Mouse (Mus musculus) myocyte (in vitro differentiated cells): ENCODE measurements at regions not wholly inside any gene's neighbourhood (a gene's known extent, or its start where the extent isn't known, plus 50 kb on each side); places are given as distances from the start of the nearest gene placed in this dataset.
A peak's percentile ranks its signal among the peaks of the same experiment; 100 is the strongest.

ENCODE experiments used
- H3K27me3 ChIP-seq: one replicate; pipeline ENCODE4 v1.6.1; 2011; ENCODE audit not compliant: control insufficient read depth, insufficient read depth, insufficient read length
- H3K36me3 ChIP-seq: one replicate; pipeline ENCODE4 v1.6.1; 2011; ENCODE audit not compliant: control insufficient read depth, insufficient read depth
- H3K4me2 ChIP-seq: one replicate; pipeline ENCODE4 v1.6.1; 2011; ENCODE audit warnings: low read depth, control low read depth
- H3K4me3 ChIP-seq: one replicate; pipeline ENCODE4 v1.5.1; 2011; ENCODE audit warnings: mild to moderate bottlenecking, control low read depth, moderate library complexity
- H3K79me2 ChIP-seq: one replicate; pipeline ENCODE4 v1.6.1; 2011; ENCODE audit not compliant: control insufficient read depth, insufficient read depth
- H3ac ChIP-seq: one replicate; pipeline ENCODE4 v1.6.1; 2011; ENCODE audit not compliant: control insufficient read depth, insufficient read length
- CEBPB ChIP-seq: IDR thresholded peaks from 2 replicates; pipeline ENCODE4 v1.6.1; 2011; ENCODE audit warnings: mild to moderate bottlenecking, moderate library complexity; ENCODE audit not compliant: poor library complexity, insufficient read depth, severe bottlenecking
- E2F4 ChIP-seq: IDR thresholded peaks from one replicate; pipeline ENCODE4 v1.6.1; 2011; ENCODE audit warnings: mild to moderate bottlenecking, control low read depth, moderate library complexity; ENCODE audit not compliant: insufficient read depth
- MAX ChIP-seq: IDR thresholded peaks from one replicate; pipeline ENCODE4 v1.6.1; 2011; ENCODE audit warnings: low read depth, mild to moderate bottlenecking, control low read depth
- MYOD1 ChIP-seq, 3 experiments: IDR thresholded peaks; one replicate each; pipeline ENCODE4 v1.6.1; 2011; ENCODE audit warnings: control low read depth in 2 of 3, low read depth in 2 of 3, mild to moderate bottlenecking in 2 of 3, moderate library complexity in 1 of 3; ENCODE audit not compliant: insufficient read length in 2 of 3, control insufficient read depth in 1 of 3
- MYOG ChIP-seq, 3 experiments: IDR thresholded peaks; one replicate each; pipeline ENCODE4 v1.6.1; 2011; ENCODE audit warnings: control low read depth in 2 of 3, low read depth in 2 of 3, mild to moderate bottlenecking in 2 of 3; ENCODE audit not compliant: insufficient read length in 2 of 3, control insufficient read depth in 1 of 3, insufficient read depth in 1 of 3
- POLR2A ChIP-seq: IDR thresholded peaks from one replicate; pipeline ENCODE4 v1.6.1; 2011; ENCODE audit warnings: low read depth, mild to moderate bottlenecking, control low read depth, moderate library complexity; ENCODE audit not compliant: insufficient read length
- POLR2AphosphoS2 ChIP-seq: IDR thresholded peaks from one replicate; pipeline ENCODE4 v1.6.1; 2011; ENCODE audit warnings: low read depth, control low read depth; ENCODE audit not compliant: insufficient read length
- REST ChIP-seq: IDR thresholded peaks from one replicate; pipeline ENCODE4 v1.6.1; 2011; ENCODE audit warnings: mild to moderate bottlenecking, control low read depth, moderate library complexity; ENCODE audit not compliant: insufficient read depth, insufficient read length
- SRF ChIP-seq: IDR thresholded peaks from one replicate; pipeline ENCODE4 v1.6.1; 2011; ENCODE audit warnings: low read depth; ENCODE audit not compliant: control insufficient read depth, insufficient read length
- TCF12 ChIP-seq: IDR thresholded peaks from one replicate; pipeline ENCODE4 v1.6.1; 2011; ENCODE audit warnings: mild to moderate bottlenecking, control low read depth; ENCODE audit not compliant: poor library complexity, insufficient read depth, severe bottlenecking
- TCF3 ChIP-seq: IDR thresholded peaks from one replicate; pipeline ENCODE4 v1.6.1; 2011; ENCODE audit warnings: low read depth, control low read depth; ENCODE audit not compliant: insufficient read length
- USF1 ChIP-seq: IDR thresholded peaks from one replicate; pipeline ENCODE4 v1.6.1; 2011; ENCODE audit warnings: low read depth, mild to moderate bottlenecking, control low read depth, moderate library complexity

- H3K79me2 ChIP-seq, result no peaks in the 10 kb centered on the region
- H3K36me3 ChIP-seq, result no peaks in the 10 kb centered on the region
- no peaks in the 10 kb centered on the region for H3K27me3 ChIP-seq
- H3K4me2 ChIP-seq, result no peak overlapping the region
- TF ChIP-seq MYOD1 (IDR thresholded peaks at IDR 0.05; ENCODE audit: control insufficient read depth in 1 of 3, insufficient read length in 2 of 3, low read depth in 2 of 3) (no peak), POLR2AphosphoS2 (no peak), E2F4 (no peak), MAX (no peak), TCF3 (no peak), MYOG (IDR thresholded peaks at IDR 0.05; ENCODE audit: control insufficient read depth in 1 of 3, insufficient read depth in 1 of 3, insufficient read length in 2 of 3, low read depth in 2 of 3) (no peak), CEBPB (no peak), USF1 (no peak), REST (no peak), SRF (no peak), TCF12 (no peak), POLR2A (no peak)
- no peak overlapping the region for H3ac ChIP-seq
- no peak overlapping the region for H3K4me3 ChIP-seq
Measured at GRCm38 (mm10) chr6:147686927-147687326, 211.3 kb downstream of the Ccdc91 start.

GRCm38 (mm10) chr6:147698255-147698654 is 222.6 kb downstream of the Ccdc91 start:
- no peaks in the 10 kb centered on the region for H3K79me2 ChIP-seq

GRCm38 (mm10) chr6:147699449-147699848 is 223.8 kb downstream of the Ccdc91 start:
- Histone ChIP-seq H3K36me3 (no peaks in the 10 kb centered on the region), H3K27me3 (no peaks in the 10 kb centered on the region), H3K4me3 (no peak overlapping the region), H3K4me2 (no peak overlapping the region), H3K79me2 (no peaks in the 10 kb centered on the region), H3ac (no peak overlapping the region)
- TF ChIP-seq MYOG (IDR thresholded peaks at IDR 0.05; ENCODE audit: control insufficient read depth in 1 of 3, insufficient read depth in 1 of 3, insufficient read length in 2 of 3, low read depth in 2 of 3) (no peak), MYOD1 (IDR thresholded peaks at IDR 0.05; ENCODE audit: control insufficient read depth in 1 of 3, insufficient read length in 2 of 3, low read depth in 2 of 3) (peak in 2 of 3 experiments; percentile 47 to 62)

More at GRCm38 (mm10) chr6:147698255-147698654, 222.6 kb downstream of the Ccdc91 start:
- TF ChIP-seq REST, result no peak
- TF ChIP-seq CEBPB, result no peak
- no peak for TF ChIP-seq TCF3
- no peak for TF ChIP-seq SRF
- TF ChIP-seq MYOG (IDR thresholded peaks at IDR 0.05; ENCODE audit: control insufficient read depth in 1 of 3, insufficient read depth in 1 of 3, insufficient read length in 2 of 3, low read depth in 2 of 3), result no peak
- TF ChIP-seq MYOD1 (IDR thresholded peaks at IDR 0.05; ENCODE audit: control insufficient read depth in 1 of 3, insufficient read length in 2 of 3, low read depth in 2 of 3), result no peak
- TF ChIP-seq TCF12, result no peak
- TF ChIP-seq USF1, result no peak
- no peak for TF ChIP-seq E2F4
- no peak for TF ChIP-seq MAX
- no peak for TF ChIP-seq POLR2AphosphoS2
- no peak for TF ChIP-seq POLR2A
- Histone ChIP-seq H3K4me3 (no peak overlapping the region), H3K4me2 (no peak overlapping the region), H3ac (no peak overlapping the region), H3K36me3 (no peaks in the 10 kb centered on the region), H3K27me3 (no peaks in the 10 kb centered on the region)

- Histone ChIP-seq H3K4me2 (no peak overlapping the region), H3K4me3 (no peak overlapping the region), H3K27me3 (no peaks in the 10 kb centered on the region), H3K36me3 (no peaks in the 10 kb centered on the region), H3ac (no peak overlapping the region), H3K79me2 (no peaks in the 10 kb centered on the region)
- TF ChIP-seq TCF12 (no peak), TCF3 (no peak)
Measured at GRCm38 (mm10) chr6:147700629-147701028, 225.0 kb downstream of the Ccdc91 start.

- no peaks in the 10 kb centered on the region for H3K79me2 ChIP-seq
- no peak overlapping the region for H3K4me3 ChIP-seq
- no peaks in the 10 kb centered on the region for H3K36me3 ChIP-seq
- no peak overlapping the region for H3K4me2 ChIP-seq
- H3K27me3 ChIP-seq, result no peaks in the 10 kb centered on the region
- TF ChIP-seq REST (no peak), MAX (no peak), TCF3 (no peak), TCF12 (no peak), MYOG (IDR thresholded peaks at IDR 0.05; ENCODE audit: control insufficient read depth in 1 of 3, insufficient read depth in 1 of 3, insufficient read length in 2 of 3, low read depth in 2 of 3) (no peak), MYOD1 (IDR thresholded peaks at IDR 0.05; ENCODE audit: control insufficient read depth in 1 of 3, insufficient read length in 2 of 3, low read depth in 2 of 3) (no peak), E2F4 (no peak)
- no peak overlapping the region for H3ac ChIP-seq
Measured at GRCm38 (mm10) chr6:147701956-147702355, 226.3 kb downstream of the Ccdc91 start.
